Mouse (Mus musculus): ENCODE data around the gene Cdca3. TPM values are rescaled to one million over a fixed set of nuclear protein-coding genes. Genes with fewer than 3 reads are reported as not detected.

Gene Cdca3
- total RNA-seq, 2 experiments from 2014 or later: 0.47 to 1.3 TPM

GRCm38 (mm10) chr6:124866560-124866959 lies 37.2 kb downstream of the Cdca3 start:
- H3K27ac ChIP-seq: no peak overlapping the region
- TF ChIP-seq CTCF (conservative IDR thresholded peaks at IDR 0.05): no peak
- DNase-seq (ENCODE audit: low spot score in 2 of 2): no peak
- no peak overlapping the region for H3K4me3 ChIP-seq

GRCm38 (mm10) chr6:124874348-124874747 lies 45.0 kb downstream of the Cdca3 start:
- H3K27ac ChIP-seq: no peak overlapping the region
- no peak for DNase-seq (ENCODE audit: low spot score in 2 of 2)
- TF ChIP-seq CTCF (conservative IDR thresholded peaks at IDR 0.05): no peak
- no peak overlapping the region for H3K4me3 ChIP-seq

- Histone ChIP-seq H3K27ac (no peak overlapping the region), H3K4me3 (no peak overlapping the region)
- no peak for TF ChIP-seq CTCF (conservative IDR thresholded peaks at IDR 0.05)
- no peak for DNase-seq (ENCODE audit: low spot score in 2 of 2)
Measured at GRCm38 (mm10) chr6:124879390-124879789, 50.0 kb downstream of the Cdca3 start.

- no peak overlapping the region for H3K27ac ChIP-seq
- H3K4me3 ChIP-seq: no peak overlapping the region
- no peak for TF ChIP-seq CTCF (conservative IDR thresholded peaks at IDR 0.05)
- DNase-seq (ENCODE audit: low spot score in 2 of 2): no peak
Measured at GRCm38 (mm10) chr6:124881821-124882220, 52.5 kb downstream of the Cdca3 start.

Other genes starting within 250 kb of the Cdca3 start
- under 1 TPM; 0.26 to 0.52 TPM for gene C1s2, start 193.5 kb upstream of the Cdca3 start, total RNA-seq (2021)
- 10 to 100 TPM; 31.0 to 32.6 TPM for gene Lpcat3, start 166.5 kb upstream of the Cdca3 start, total RNA-seq (2021)
- gene Emg1, start 117.4 kb upstream of the Cdca3 start, total RNA-seq (2021): 10 to 100 TPM; 58.0 to 58.7 TPM
- gene Phb2, start 117.2 kb upstream of the Cdca3 start, total RNA-seq (2021): 100 to 1,000 TPM; 121 to 124 TPM
- gene Ptpn6, start 90.8 kb upstream of the Cdca3 start, total RNA-seq (2021): 1 to 10 TPM; 5.5 to 6.6 TPM
- gene Grcc10, start 88.2 kb upstream of the Cdca3 start, total RNA-seq (2021): 100 to 1,000 TPM; 295 to 339 TPM
- not detected for gene Gm45234, start 73.5 kb upstream of the Cdca3 start, total RNA-seq (2021)
- 100 to 1,000 TPM; 159 to 164 TPM for gene Atn1, start 73.0 kb upstream of the Cdca3 start, total RNA-seq (2021)
- 1,000 to 10,000 TPM in 1 of 2 experiments, 100 to 1,000 TPM in 1; 981 to 1,025 TPM for gene Eno2, start 59.9 kb upstream of the Cdca3 start, total RNA-seq (2021)
- gene Lrrc23, start 49.8 kb upstream of the Cdca3 start, total RNA-seq (2021): 1 to 10 TPM; 1.4 to 1.6 TPM
- 1 to 10 TPM; 3.4 to 4.6 TPM for gene Spsb2, start 20.9 kb upstream of the Cdca3 start, total RNA-seq (2021)
- gene Tpi1, start 15.3 kb upstream of the Cdca3 start, total RNA-seq (2021): 100 to 1,000 TPM; 713 to 768 TPM
- 100 to 1,000 TPM; 185 to 198 TPM for gene Usp5, start 63 bp upstream of the Cdca3 start, total RNA-seq (2021)
- gene Gnb3, start 10.7 kb downstream of the Cdca3 start, total RNA-seq (2021): under 1 TPM in 1 of 2 experiments, not detected in 1; 0.20 TPM
- gene P3h3, start 28.2 kb downstream of the Cdca3 start, total RNA-seq (2021): 10 to 100 TPM; 33.7 to 36.7 TPM
- gene Gpr162, start 34.4 kb downstream of the Cdca3 start, total RNA-seq (2021): 100 to 1,000 TPM; 181 to 199 TPM
- under 1 TPM; 0.18 to 0.47 TPM for gene Cd4, start 58.7 kb downstream of the Cdca3 start, total RNA-seq (2021)
- 1 to 10 TPM; 1.3 to 1.7 TPM for gene Lag3, start 82.2 kb downstream of the Cdca3 start, total RNA-seq (2021)
- 1,000 to 10,000 TPM in 1 of 2 experiments, 100 to 1,000 TPM in 1; 991 to 1,057 TPM for gene Ptms, start 90.6 kb downstream of the Cdca3 start, total RNA-seq (2021)
- 100 to 1,000 TPM; 627 to 642 TPM for gene Mlf2, start 101.8 kb downstream of the Cdca3 start, total RNA-seq (2021)
- gene Cops7a, start 136.0 kb downstream of the Cdca3 start, total RNA-seq (2021): 100 to 1,000 TPM; 136 to 151 TPM
- 100 to 1,000 TPM; 163 to 181 TPM for gene Pianp, start 167.1 kb downstream of the Cdca3 start, total RNA-seq (2021)
- gene Zfp384, start 179.6 kb downstream of the Cdca3 start, total RNA-seq (2021): 10 to 100 TPM; 50.0 to 50.9 TPM
- gene Ing4, start 210.2 kb downstream of the Cdca3 start, total RNA-seq (2021): 10 to 100 TPM; 60.1 to 63.2 TPM
- gene Acrbp, start 220.1 kb downstream of the Cdca3 start, total RNA-seq (2021): 10 to 100 TPM; 15.9 to 19.2 TPM
- 1 to 10 TPM in 1 of 2 experiments, under 1 TPM in 1; 0.61 to 1.1 TPM for gene Lpar5, start 238.4 kb downstream of the Cdca3 start, total RNA-seq (2021)